Mouse (Mus musculus) midbrain, postnatal 0 days (tissue): ENCODE measurements around the gene Fam240b. TPM values are rescaled to one million over a fixed set of nuclear protein-coding genes. Genes with fewer than 3 reads are reported as not detected.
"Not testable (repeated sequence)": the region's sequence is repeated elsewhere in the genome, so short reads cannot be mapped to it uniquely, and the experiment has no call there.

Experiments
- ATAC-seq: fragments of 200-750 bp; cut with Nextera tagmentation; 2 replicates; pipeline ENCODE4 v1.8.0; 2017; ENCODE audit warnings: moderate number of reproducible peaks, mild to moderate bottlenecking, moderate TSS enrichment, moderate library complexity; ENCODE audit not compliant: low FRiP score
- DNase-seq: peaks from one replicate; pipeline ENCODE4 v3.0.0-alpha.2; 2015; ENCODE audit warnings: low spot score
- H3K27ac ChIP-seq: fragments of 300-500 bp; sonication (generic); 2 replicates; pipeline ENCODE4 v1.5.1; 2014; ENCODE audit warnings: low read depth, mild to moderate bottlenecking, low read length, mixed read lengths
- H3K27me3 ChIP-seq: fragments of 300-500 bp; sonication (generic); 2 replicates; pipeline ENCODE4 v1.6.1; 2014; ENCODE audit warnings: low read length, control low read depth, mixed read lengths; ENCODE audit not compliant: insufficient read depth
- H3K36me3 ChIP-seq: fragments of 300-500 bp; sonication (generic); 2 replicates; pipeline ENCODE4 v1.6.1; 2014; ENCODE audit warnings: low read length, control low read depth, mixed read lengths; ENCODE audit not compliant: insufficient read depth
- H3K4me1 ChIP-seq: fragments of 300-500 bp; sonication (generic); 2 replicates; pipeline ENCODE4 v1.6.1; 2014; ENCODE audit warnings: mild to moderate bottlenecking, control low read depth, antibody characterized with exemption, low read length, mixed read lengths; ENCODE audit not compliant: insufficient read depth
- H3K4me2 ChIP-seq: fragments of 300-500 bp; sonication (generic); 2 replicates; pipeline ENCODE4 v1.6.1; 2014; ENCODE audit warnings: low read depth, mild to moderate bottlenecking, low read length, mixed read lengths; ENCODE audit not compliant: poor library complexity, severe bottlenecking
- H3K4me3 ChIP-seq: fragments of 300-500 bp; sonication (generic); 2 replicates; pipeline ENCODE4 v1.5.1; 2014; ENCODE audit warnings: low read depth, mild to moderate bottlenecking, low read length, moderate library complexity
- H3K9ac ChIP-seq: fragments of 300-500 bp; sonication (generic); replicated peaks from 2 replicates; pipeline ENCODE4 v1.6.1; 2014; ENCODE audit warnings: mild to moderate bottlenecking, low read length, moderate library complexity, mixed read lengths; ENCODE audit not compliant: poor library complexity, severe bottlenecking
- H3K9me3 ChIP-seq: fragments of 300-500 bp; sonication (generic); 2 replicates; pipeline ENCODE4 v1.6.1; 2016; ENCODE audit warnings: low read length, control low read depth
- CTCF ChIP-seq: IDR thresholded peaks from 2 replicates; pipeline ENCODE4 v1.5.1; 2016; ENCODE audit warnings: antibody characterized with exemption, mild to moderate bottlenecking
- WGBS: fragments of 180-500 bp; shearing (Covaris S2); extraction: QIAGEN DNeasy Blood & Tissue Kit; methylation state at CpG from one replicate; pipeline ENCODE4 v1.1.7; 2014; 5-methylcytosine and 5-hydroxymethylcytosine counted together
- polyA plus RNA-seq: library from polyadenylated mRNA; unstranded; fragments of >200 nt; fragmentation: Nextera tagmentation; extraction: Ambion mirVana; gene quantifications from 2 replicates; pipeline ENCODE4 v1.2.1, GENCODE M21; 2015
- total RNA-seq: library from RNA; depleted of rRNA; stranded (reverse); fragments of >200 nt; gene quantifications from 2 replicates; pipeline ENCODE4 v1.2.3, GENCODE M21; 2014

Fam240b gene
- total and polyA plus RNA-seq, 2 experiments from 2014 or later: not detected

DNA sequence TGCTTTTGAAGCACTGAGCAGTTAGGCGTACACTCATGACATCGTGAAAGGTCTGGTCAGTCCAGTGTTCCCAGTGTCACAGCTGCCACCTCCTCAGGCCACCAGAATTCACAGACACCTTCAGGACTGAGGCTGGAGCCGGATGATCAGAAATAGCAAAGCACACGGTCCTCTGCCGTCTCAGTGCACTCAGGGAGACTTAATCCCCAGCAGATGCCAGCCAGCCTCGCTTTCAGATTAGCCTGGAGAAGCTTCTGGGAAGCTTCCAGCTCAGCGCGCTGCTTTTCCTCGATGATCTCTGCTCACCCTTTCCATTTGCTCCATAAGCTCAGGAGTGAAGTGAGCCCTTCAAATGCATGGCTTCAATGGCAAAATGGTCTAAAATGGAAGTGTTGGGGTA lies 32.4 kb downstream of the Fam240b start:
- no peak overlapping the region for H3K4me3 ChIP-seq
- 64% methylated on average over 9 of the region's 9 CpGs for WGBS
- H3K27ac ChIP-seq: no peak overlapping the region
- no peaks in the 10 kb centered on the region for H3K4me1 ChIP-seq
- no peak overlapping the region for H3K9ac ChIP-seq
- H3K36me3 ChIP-seq: no peaks in the 10 kb centered on the region
- DNase-seq (peak; percentile 64), ATAC-seq (no peak)
- TF ChIP-seq CTCF: no peak
- no peaks in the 10 kb centered on the region for H3K27me3 ChIP-seq
- no peaks in the 10 kb centered on the region for H3K9me3 ChIP-seq
- H3K4me2 ChIP-seq: no peak overlapping the region

DNA sequence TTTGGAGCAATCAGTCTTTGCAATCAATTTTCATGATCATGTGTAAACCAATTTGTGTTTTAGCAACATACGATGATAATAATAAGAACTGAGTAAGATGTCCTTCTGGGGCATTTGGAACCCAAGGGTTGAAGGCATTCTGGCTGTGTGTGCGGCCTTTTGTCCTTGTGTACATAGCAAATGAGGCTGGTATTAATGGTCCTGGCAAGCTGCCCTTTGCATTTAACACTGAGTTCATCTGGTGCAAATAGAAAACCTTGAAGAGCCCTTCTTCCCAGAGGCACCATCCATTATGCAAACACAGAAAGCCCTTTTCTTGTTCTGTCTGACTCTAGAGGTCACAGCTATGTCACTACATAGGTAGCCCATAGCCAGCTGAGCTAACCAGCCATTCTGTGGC lies 35.0 kb downstream of the Fam240b start:
- no peak overlapping the region for H3K4me2 ChIP-seq
- H3K4me3 ChIP-seq: no peak overlapping the region
- no peaks in the 10 kb centered on the region for H3K36me3 ChIP-seq
- H3K9me3 ChIP-seq: no peaks in the 10 kb centered on the region
- TF ChIP-seq CTCF: no peak
- WGBS: 90% methylated on average over 2 of the region's 2 CpGs
- H3K27me3 ChIP-seq: no peaks in the 10 kb centered on the region
- H3K4me1 ChIP-seq: no peaks in the 10 kb centered on the region
- no peak overlapping the region for H3K27ac ChIP-seq
- no peak overlapping the region for H3K9ac ChIP-seq
- DNase-seq (no peak), ATAC-seq (no peak)

DNA sequence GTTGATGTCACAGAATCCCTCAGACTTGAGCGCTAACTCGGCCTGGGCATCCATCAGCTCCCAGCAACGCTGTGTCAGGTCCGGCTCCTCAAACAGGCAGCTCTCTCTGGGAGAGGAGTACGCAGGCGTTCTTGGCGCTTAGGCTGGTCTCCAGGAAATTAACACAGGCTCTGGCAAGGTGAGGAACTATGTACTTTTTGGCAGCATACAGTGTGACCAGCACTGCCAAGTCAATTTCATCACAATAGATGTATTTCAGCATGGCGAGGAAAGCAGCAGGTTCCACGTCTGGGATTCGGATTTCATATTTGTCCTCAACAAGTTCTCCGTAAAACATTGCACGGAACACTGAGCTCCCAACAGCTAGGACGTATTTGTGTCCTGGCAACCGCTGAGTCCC lies 39.4 kb downstream of the Fam240b start:
- ATAC-seq (no peak), DNase-seq (peak; percentile 19)
- TF ChIP-seq CTCF: no peak
- no peaks in the 10 kb centered on the region for H3K36me3 ChIP-seq
- H3K4me1 ChIP-seq: no peaks in the 10 kb centered on the region
- no peaks in the 10 kb centered on the region for H3K9me3 ChIP-seq
- H3K27ac ChIP-seq: no peak overlapping the region
- no peak overlapping the region for H3K9ac ChIP-seq
- no peaks in the 10 kb centered on the region for H3K27me3 ChIP-seq
- 90% methylated on average over 14 of the region's 14 CpGs for WGBS
- no peak overlapping the region for H3K4me3 ChIP-seq
- H3K4me2 ChIP-seq: no peak overlapping the region

DNA sequence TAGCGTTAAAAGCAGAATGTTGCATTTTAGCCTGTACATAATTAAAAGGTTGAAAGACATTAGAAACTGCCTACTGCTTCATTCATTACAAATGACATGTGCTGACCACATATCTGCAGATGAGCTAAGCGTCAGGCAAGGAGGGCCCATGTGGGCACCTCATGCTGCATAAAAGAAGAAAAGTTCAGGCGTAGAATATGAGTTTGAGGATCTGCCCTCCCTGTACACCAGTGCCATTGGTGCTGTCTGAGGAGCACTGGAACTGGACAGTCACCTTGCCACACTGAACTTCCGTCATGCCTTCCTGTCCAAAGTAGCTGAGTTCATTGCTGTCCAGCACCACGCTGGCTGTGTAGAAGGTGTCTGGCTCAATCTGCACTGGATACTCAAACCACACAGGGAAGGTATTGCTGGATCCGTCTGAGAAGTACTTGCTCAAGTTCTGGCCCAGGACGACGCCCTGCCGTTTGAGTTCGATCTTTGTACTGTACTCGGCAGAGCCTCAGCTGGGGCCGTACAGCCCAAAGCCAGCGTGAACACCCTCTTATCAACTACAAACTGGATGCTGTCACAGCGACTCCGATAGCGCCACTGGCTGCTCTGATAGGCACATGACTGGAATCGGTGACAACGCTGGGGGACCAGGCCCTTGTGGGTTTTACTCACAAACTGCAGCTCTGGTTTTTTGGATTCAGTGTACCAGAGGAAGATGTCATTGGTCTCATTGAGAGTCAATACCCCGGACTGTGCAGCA lies 40.2 kb downstream of the Fam240b start:
- DNase-seq, H3K27me3 ChIP-seq, H3K9me3 ChIP-seq, ATAC-seq, H3K36me3 ChIP-seq, H3K4me3 ChIP-seq, H3K27ac ChIP-seq, H3K4me1 ChIP-seq, H3K9ac ChIP-seq, H3K4me2 ChIP-seq: not testable (repeated sequence)
- 90% methylated on average over 19 of the region's 19 CpGs for WGBS

DNA sequence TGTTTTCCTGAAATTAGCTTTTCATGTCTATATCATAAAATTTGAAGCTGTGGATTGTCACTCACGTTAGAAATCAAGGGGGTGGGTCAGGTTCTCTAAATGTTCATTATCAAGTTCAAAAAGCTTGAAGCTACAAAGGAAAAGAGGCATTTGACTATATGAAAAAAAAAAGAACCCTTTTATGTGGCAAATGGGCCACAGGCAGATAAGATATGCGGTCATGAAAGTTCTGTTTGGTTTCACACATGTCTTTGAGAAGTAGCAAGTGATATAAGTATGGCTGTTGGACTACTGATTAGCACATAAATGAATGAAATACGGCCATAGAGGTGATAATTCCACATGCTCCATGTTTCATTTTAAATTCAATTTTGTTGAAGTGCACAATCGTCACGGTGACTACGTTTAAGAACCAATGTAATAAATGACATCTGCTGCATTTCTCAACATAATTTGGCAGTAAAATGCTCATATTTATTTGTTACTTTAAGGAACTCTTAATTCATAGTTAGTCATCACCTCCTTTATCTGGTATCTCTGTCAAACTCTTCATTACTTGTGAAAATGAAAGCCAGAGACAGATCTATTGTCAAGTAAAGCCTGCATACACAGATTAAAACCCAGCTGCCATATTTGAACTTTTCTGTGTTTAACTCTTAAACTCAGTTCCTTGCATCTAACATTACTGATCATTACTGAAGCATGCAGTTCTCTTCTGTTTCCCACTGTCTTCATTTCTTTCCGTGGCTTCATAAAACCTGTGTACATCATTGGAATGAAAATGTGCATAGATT lies 47.4 kb downstream of the Fam240b start:
- WGBS: 72% methylated on average over 7 of the region's 7 CpGs
- no peaks in the 10 kb centered on the region for H3K36me3 ChIP-seq
- H3K27me3 ChIP-seq: no peaks in the 10 kb centered on the region
- TF ChIP-seq CTCF: no peak
- H3K9ac ChIP-seq: no peak overlapping the region
- H3K4me1 ChIP-seq: no peaks in the 10 kb centered on the region
- H3K9me3 ChIP-seq: no peaks in the 10 kb centered on the region
- H3K4me2 ChIP-seq: no peak overlapping the region
- H3K27ac ChIP-seq: no peak overlapping the region
- ATAC-seq (no peak), DNase-seq (no peak)
- no peak overlapping the region for H3K4me3 ChIP-seq

DNA sequence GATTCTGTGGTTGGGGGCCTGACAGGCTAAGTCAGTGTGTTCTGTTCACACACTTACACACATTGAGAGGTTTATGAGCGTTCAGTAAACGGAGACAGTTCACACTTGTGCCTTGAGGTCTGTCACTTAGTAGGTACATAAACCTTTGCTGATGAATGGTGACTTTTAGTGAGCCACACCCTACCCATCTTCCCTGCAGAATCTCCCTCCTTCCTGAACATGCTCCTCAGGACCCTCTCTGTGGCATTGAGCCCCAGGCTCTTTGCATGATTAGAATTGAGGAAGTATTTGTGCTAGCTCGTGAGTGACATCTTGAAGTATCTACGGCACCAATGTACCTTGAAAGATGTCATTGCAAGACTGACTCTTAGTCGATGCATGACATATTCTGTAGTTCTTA lies 48.9 kb downstream of the Fam240b start:
- Histone ChIP-seq H3K9ac (no peak overlapping the region), H3K9me3 (no peaks in the 10 kb centered on the region), H3K36me3 (no peaks in the 10 kb centered on the region), H3K4me3 (no peak overlapping the region), H3K27ac (no peak overlapping the region), H3K4me1 (no peaks in the 10 kb centered on the region), H3K4me2 (no peak overlapping the region), H3K27me3 (no peaks in the 10 kb centered on the region)
- ATAC-seq (no peak), DNase-seq (no peak)
- WGBS: 87% methylated on average over 5 of the region's 5 CpGs
- no peak for TF ChIP-seq CTCF
